14 mouse cellular contexts compared by ENCODE assay signal in genomic region chr7:128622994-128623393, GRCm38 (mm10). TPM values are rescaled to one million over a fixed set of nuclear protein-coding genes. Genes with fewer than 3 reads are reported as not detected.
DNase-seq lines count a peak whose midpoint lies in the region; ATAC-seq lines count a peak whose summit lies in the region.
"Had no signal": no experiment of that assay in that cellular context is flagged by ENCODE, and none has a peak within 500 bp of the region (broad histone marks: within the 10 kb centered on the region; RNA-seq: fewer than 3 reads in every experiment).

No protein-coding gene starts in this region.

- H3K27ac ChIP-seq in kidney, embryonic 16.5 days (ENCODE audit: low read length): peak overlapping the region; percentile 57; the same call in 1 of the 2 replicates
- H3K27ac ChIP-seq in midbrain, embryonic 11.5 days (ENCODE audit: low read depth, low read length): no peak overlapping the region
- H3K27ac ChIP-seq in midbrain, embryonic 10.5 days (replicated peaks): no peak overlapping the region
- H3K27ac ChIP-seq: hindbrain, postnatal 0 days; midbrain, embryonic 13.5 days had no signal

- peaks cover 12% of the 10 kb centered on the region; the same call in 1 of the 2 replicates for H3K4me1 ChIP-seq in kidney, embryonic 16.5 days (ENCODE audit: insufficient read depth, low read length)
- H3K4me1 ChIP-seq in midbrain, embryonic 11.5 days (ENCODE audit: control insufficient read depth, insufficient read depth, low read length): peaks cover 5% of the 10 kb centered on the region; the same call in 1 of the 2 replicates
- peaks cover 11% of the 10 kb centered on the region for H3K4me1 ChIP-seq in midbrain, embryonic 10.5 days

- ATAC-seq in kidney, embryonic 16.5 days (ENCODE audit: low FRiP score, low TSS enrichment): no peak
- no peak for ATAC-seq in midbrain, embryonic 11.5 days (ENCODE audit: low FRiP score)
- ATAC-seq: hindbrain, postnatal 0 days; midbrain, embryonic 13.5 days had no signal

- 69% methylated on average over 2 of the region's 2 CpGs for WGBS in kidney, embryonic 16.5 days
- WGBS in midbrain, embryonic 11.5 days: 78% methylated on average over 2 of the region's 2 CpGs
- 83% methylated on average over 2 of the region's 2 CpGs for WGBS in midbrain, embryonic 10.5 days

- no peak overlapping the region for H3K9ac ChIP-seq in kidney, embryonic 16.5 days (replicated peaks; ENCODE audit: low read length)
- H3K9ac ChIP-seq in midbrain, embryonic 11.5 days (ENCODE audit: low read length): no peak overlapping the region
- H3K9ac ChIP-seq: midbrain, embryonic 13.5 days had no signal

- no peak overlapping the region for H3K4me3 ChIP-seq in kidney, embryonic 16.5 days (ENCODE audit: low read length)
- H3K4me3 ChIP-seq in midbrain, embryonic 11.5 days (ENCODE audit: low read depth, low read length): no peak overlapping the region
- H3K4me3 ChIP-seq in midbrain, embryonic 10.5 days: no peak overlapping the region
- H3K4me3 ChIP-seq: midbrain, embryonic 13.5 days had no signal

- DNase-seq in heart, adult 11 months: peak; percentile 34
- no peak for DNase-seq in heart, postnatal 14 days
- no peak for DNase-seq in kidney, adult 18-20 months
- DNase-seq in midbrain, embryonic 11.5 days (ENCODE audit: low spot score, missing footprints): peak; percentile 51
- DNase-seq in midbrain, embryonic 10.5 days (ENCODE audit: low spot score): no peak
- DNase-seq in right cerebral cortex, postnatal 10 days (ENCODE audit: low spot score in 2 of 2): no peak
- no peak for DNase-seq in embryo, embryonic 9.5 days (ENCODE audit: extremely low spot score)
- DNase-seq: right cerebral cortex, postnatal 14 days; thymus, adult 18-20 months had no signal

- no peak overlapping the region for H3K4me2 ChIP-seq in kidney, embryonic 16.5 days (replicated peaks; ENCODE audit: low read depth, low read length)
- no peak overlapping the region for H3K4me2 ChIP-seq in midbrain, embryonic 11.5 days
- H3K4me2 ChIP-seq: liver, embryonic 11.5 days; midbrain, embryonic 13.5 days had no signal

- no peaks in the 10 kb centered on the region for H3K9me3 ChIP-seq in kidney, embryonic 16.5 days (ENCODE audit: low read length)
- no peaks in the 10 kb centered on the region for H3K9me3 ChIP-seq in midbrain, embryonic 11.5 days (ENCODE audit: control insufficient read depth, low read length)
- no peaks in the 10 kb centered on the region for H3K9me3 ChIP-seq in midbrain, embryonic 10.5 days (replicated peaks)
- H3K9me3 ChIP-seq: midbrain, embryonic 13.5 days had no signal

- no peaks in the 10 kb centered on the region for H3K27me3 ChIP-seq in kidney, embryonic 16.5 days (ENCODE audit: insufficient read depth, low read length)
- H3K27me3 ChIP-seq in midbrain, embryonic 11.5 days (ENCODE audit: control insufficient read depth, insufficient read depth, low read length): no peaks in the 10 kb centered on the region
- H3K27me3 ChIP-seq in midbrain, embryonic 10.5 days (ENCODE audit: low read depth, poor library complexity, severe bottlenecking): no peaks in the 10 kb centered on the region
- H3K27me3 ChIP-seq: midbrain, embryonic 13.5 days; Patski had no signal

- intact Hi-C loops in heart, postnatal 14 days (cut with DNase I): loop anchor here (5.0 kb wide), 2 partner anchors 44 to 81 kb away; no protein-coding TSS in a partner anchor

- no peaks in the 10 kb centered on the region for H3K36me3 ChIP-seq in kidney, embryonic 16.5 days (ENCODE audit: insufficient read depth, low read length)
- H3K36me3 ChIP-seq in midbrain, embryonic 11.5 days (ENCODE audit: control insufficient read depth, insufficient read depth, low read length): no peaks in the 10 kb centered on the region
- H3K36me3 ChIP-seq in midbrain, embryonic 10.5 days: no peaks in the 10 kb centered on the region
- H3K36me3 ChIP-seq: midbrain, embryonic 13.5 days had no signal

RNA-seq across cellular contexts. Expression of gene Inpp5f, which starts 11.9 kb away (rescaled TPM):
- total RNA-seq in heart, postnatal 14 days (2021): 1 to 10 TPM; 6.4 to 7.1 TPM
- 24.5 and 25.9 TPM in 2 replicates for polyA plus RNA-seq in kidney, embryonic 16.5 days (2015; fragmentation: Nextera tagmentation; extraction: Ambion mirVana)
- 115 and 132 TPM in 2 replicates for polyA plus RNA-seq in midbrain, embryonic 11.5 days (2014; fragmentation: Nextera tagmentation; extraction: Ambion mirVana)
- polyA plus RNA-seq in midbrain, embryonic 10.5 days (2016; fragmentation: Nextera tagmentation; extraction: Ambion mirVana): 45.2 and 70.8 TPM in 2 replicates

Comparison
In these comparisons a context has a peak if more than half of its experiments do, and no peak if none do; other contexts are left out.
1. DNase-seq: peak in heart, adult 11 months (single experiment) and midbrain, embryonic 11.5 days (single experiment); none in heart, postnatal 14 days (0 of 2), kidney, adult 18-20 months (single experiment), midbrain, embryonic 10.5 days (single experiment), right cerebral cortex, postnatal 10 days (0 of 2) and embryo, embryonic 9.5 days (single experiment).